Mouse (Mus musculus) cerebellum, adult 9-10 months (tissue): ENCODE data around the gene Jak3.
A peak's percentile ranks its signal among the peaks of the same experiment; 100 is the strongest.

Experiments
- DNase-seq: peaks from one replicate; pipeline ENCODE4 v3.0.0; 2022

Gene Jak3

GRCm38 (mm10) chr8:71666855-71667254 lies 9.2 kb upstream of the Jak3 start:
- peak; percentile 57 for DNase-seq

GRCm38 (mm10) chr8:71667256-71667655 lies 8.8 kb upstream of the Jak3 start:
- peak; percentile 54 for DNase-seq

- peak; percentile 63 for DNase-seq
Observed at GRCm38 (mm10) chr8:71668220-71668975, 7.7 kb upstream of the Jak3 start.

- peak; percentile 72 for DNase-seq
Observed at GRCm38 (mm10) chr8:71670198-71670597, 5.9 kb upstream of the Jak3 start.

- peak; percentile 86 for DNase-seq
Observed at GRCm38 (mm10) chr8:71670621-71671548, 5.2 kb upstream of the Jak3 start.

GRCm38 (mm10) chr8:71671549-71671965 lies 4.5 kb upstream of the Jak3 start, which contains the start of gene Unc13a:
Unc13a (minus strand) TSS chr8:71671757.
- peak; percentile 94 for DNase-seq

GRCm38 (mm10) chr8:71672168-71672735 lies 3.8 kb upstream of the Jak3 start:
- DNase-seq, result no peak

- peak; percentile 36 for DNase-seq
Observed at GRCm38 (mm10) chr8:71674071-71674470, 2.0 kb upstream of the Jak3 start.

GRCm38 (mm10) chr8:71675456-71676019 lies 558 bp upstream of the Jak3 start:
- DNase-seq, result peak; percentile 57

- no peak for DNase-seq
Observed at GRCm38 (mm10) chr8:71676803-71677202, 707 bp downstream of the Jak3 start.

GRCm38 (mm10) chr8:71677555-71677954 lies 1.5 kb downstream of the Jak3 start:
- peak; percentile 52 for DNase-seq

GRCm38 (mm10) chr8:71678216-71678615 lies 2.1 kb downstream of the Jak3 start:
- no peak for DNase-seq

- peak; percentile 49 for DNase-seq
Observed at GRCm38 (mm10) chr8:71679116-71679515, 3.0 kb downstream of the Jak3 start.

GRCm38 (mm10) chr8:71679550-71680168 lies 3.6 kb downstream of the Jak3 start:
- DNase-seq, result peak; percentile 61

GRCm38 (mm10) chr8:71680471-71680870 lies 4.4 kb downstream of the Jak3 start:
- peak; percentile 35 for DNase-seq

- peak; percentile 28 for DNase-seq
Observed at GRCm38 (mm10) chr8:71681369-71681915, 5.3 kb downstream of the Jak3 start.

- DNase-seq, result no peak
Observed at GRCm38 (mm10) chr8:71682832-71683231, 6.7 kb downstream of the Jak3 start.

GRCm38 (mm10) chr8:71684701-71685100 lies 8.6 kb downstream of the Jak3 start:
- DNase-seq, result no peak

- DNase-seq, result peak; percentile 22
Observed at GRCm38 (mm10) chr8:71685573-71685972, 9.5 kb downstream of the Jak3 start.

GRCm38 (mm10) chr8:71686143-71686734 lies 10.1 kb downstream of the Jak3 start:
- DNase-seq, result no peak

GRCm38 (mm10) chr8:71687616-71688015 lies 11.5 kb downstream of the Jak3 start:
- no peak for DNase-seq

- no peak for DNase-seq
Observed at GRCm38 (mm10) chr8:71689028-71689427, 12.9 kb downstream of the Jak3 start, which contains the start of gene Insl3. Insl3 (plus strand) TSS chr8:71689214.
